Mouse (Mus musculus) testis, adult 2 months (tissue): ENCODE results near the gene Dgke. TPM values are rescaled to one million over a fixed set of nuclear protein-coding genes. Genes with fewer than 3 reads are reported as not detected.

Source experiments
- H3K27ac ChIP-seq: fragments of 200-500 bp; 2 replicates; pipeline ENCODE4 v1.5.1; 2012; ENCODE audit warnings: low read depth, low read length; ENCODE audit not compliant: control insufficient read depth, insufficient read depth
- H3K27me3 ChIP-seq: fragments of 200-500 bp; 2 replicates; pipeline ENCODE4 v1.6.1; 2012; ENCODE audit warnings: mild to moderate bottlenecking, low read length, moderate library complexity; ENCODE audit not compliant: control insufficient read depth, insufficient read depth
- H3K36me3 ChIP-seq: fragments of 200-500 bp; 2 replicates; pipeline ENCODE4 v1.6.1; 2012; ENCODE audit warnings: mild to moderate bottlenecking, low read length; ENCODE audit not compliant: control insufficient read depth, insufficient read depth
- H3K4me1 ChIP-seq: fragments of 200-500 bp; 2 replicates; pipeline ENCODE4 v1.6.1; 2012; ENCODE audit warnings: low read length; ENCODE audit not compliant: control insufficient read depth, insufficient read depth
- H3K4me3 ChIP-seq: fragments of 200-500 bp; 2 replicates; pipeline ENCODE4 v1.5.1; 2012; ENCODE audit warnings: low read depth, mild to moderate bottlenecking, low read length, moderate library complexity, mixed read lengths; ENCODE audit not compliant: control insufficient read depth
- CTCF ChIP-seq: fragments of 200-500 bp; IDR thresholded peaks from 2 replicates; pipeline ENCODE4 v1.5.1; 2012; ENCODE audit warnings: low read depth, mild to moderate bottlenecking, inconsistent platforms, low read length, moderate library complexity; ENCODE audit not compliant: control insufficient read depth, insufficient read depth, insufficient replicate concordance
- POLR2A ChIP-seq: fragments of 200-500 bp; IDR thresholded peaks from 2 replicates; pipeline ENCODE4 v1.6.1; 2012; ENCODE audit warnings: low read depth, mild to moderate bottlenecking, inconsistent platforms, low read length, moderate library complexity; ENCODE audit not compliant: control insufficient read depth
- polyA plus RNA-seq: library from polyadenylated mRNA; depleted of rRNA; stranded (reverse); fragments of >200 nt; gene quantifications from 2 replicates; pipeline ENCODE4 v1.2.3, GENCODE M21; 2012

The Dgke gene
- polyA plus RNA-seq, 1 experiment, result 4.0 TPM

- Histone ChIP-seq H3K27me3 (no peaks in the 10 kb centered on the region), H3K4me1 (peaks cover 2% of the 10 kb centered on the region; the same call in 1 of the 2 replicates), H3K4me3 (no peak overlapping the region), H3K27ac (0 out of 2 replicates have a peak overlapping the region, but pooled peaks have one; percentile 17), H3K36me3 (no peaks in the 10 kb centered on the region)
- TF ChIP-seq CTCF (no peak), POLR2A (no peak)
Observed at GRCm38 (mm10) chr11:89025603-89026002, 41.0 kb downstream of the Dgke start.

- Histone ChIP-seq H3K4me1 (peaks cover 2% of the 10 kb centered on the region; the same call in 1 of the 2 replicates), H3K27ac (no peak overlapping the region), H3K4me3 (no peak overlapping the region), H3K36me3 (no peaks in the 10 kb centered on the region), H3K27me3 (no peaks in the 10 kb centered on the region)
- no peak for TF ChIP-seq CTCF
- TF ChIP-seq POLR2A, result no peak
Observed at GRCm38 (mm10) chr11:89024181-89024881, 42.3 kb downstream of the Dgke start.

GRCm38 (mm10) chr11:89023477-89023876 is 43.2 kb downstream of the Dgke start:
- H3K4me1 ChIP-seq, result peaks cover 2% of the 10 kb centered on the region; the same call in 1 of the 2 replicates
- H3K4me3 ChIP-seq, result no peak overlapping the region
- TF ChIP-seq CTCF, result no peak
- TF ChIP-seq POLR2A, result no peak
- H3K27ac ChIP-seq, result no peak overlapping the region
- no peaks in the 10 kb centered on the region for H3K27me3 ChIP-seq
- H3K36me3 ChIP-seq, result no peaks in the 10 kb centered on the region

- TF ChIP-seq POLR2A (no peak), CTCF (no peak)
- Histone ChIP-seq H3K27ac (peak overlapping the region; percentile 65), H3K36me3 (no peaks in the 10 kb centered on the region)
Observed at GRCm38 (mm10) chr11:89022120-89022731, 44.4 kb downstream of the Dgke start.

GRCm38 (mm10) chr11:89021687-89022086 is 45.0 kb downstream of the Dgke start:
- no peak overlapping the region for H3K4me3 ChIP-seq
- no peak for TF ChIP-seq POLR2A
- peak overlapping the region; percentile 65 for H3K27ac ChIP-seq
- H3K4me1 ChIP-seq, result peaks cover 2% of the 10 kb centered on the region; the same call in 1 of the 2 replicates
- H3K36me3 ChIP-seq, result no peaks in the 10 kb centered on the region
- no peaks in the 10 kb centered on the region for H3K27me3 ChIP-seq

More at GRCm38 (mm10) chr11:89022120-89022731, 44.4 kb downstream of the Dgke start:
- H3K4me1 ChIP-seq, result peaks cover 2% of the 10 kb centered on the region; the same call in 1 of the 2 replicates
- H3K27me3 ChIP-seq, result no peaks in the 10 kb centered on the region
- H3K4me3 ChIP-seq, result no peak overlapping the region

- Histone ChIP-seq H3K4me1 (peaks cover 2% of the 10 kb centered on the region; the same call in 1 of the 2 replicates), H3K27ac (peak overlapping the region; percentile 65)
- TF ChIP-seq POLR2A (no peak), CTCF (no peak)
Observed at GRCm38 (mm10) chr11:89020681-89021305, 45.9 kb downstream of the Dgke start.

GRCm38 (mm10) chr11:89017514-89018182 is 49.0 kb downstream of the Dgke start:
- Histone ChIP-seq H3K27ac (no peak overlapping the region), H3K4me1 (peaks cover 2% of the 10 kb centered on the region; the same call in 1 of the 2 replicates), H3K4me3 (no peak overlapping the region), H3K27me3 (no peaks in the 10 kb centered on the region), H3K36me3 (no peaks in the 10 kb centered on the region)
- TF ChIP-seq CTCF (no peak), POLR2A (no peak)

More at GRCm38 (mm10) chr11:89020681-89021305, 45.9 kb downstream of the Dgke start:
- no peaks in the 10 kb centered on the region for H3K27me3 ChIP-seq
- no peaks in the 10 kb centered on the region for H3K36me3 ChIP-seq
- no peak overlapping the region for H3K4me3 ChIP-seq
